Mouse (Mus musculus) liver, embryonic 16.5 days (tissue): ENCODE measurements at regions not wholly inside any gene's neighbourhood (a gene's known extent, or its start where the extent isn't known, plus 50 kb on each side); places are given as distances from the start of the nearest gene placed in this dataset.

Experiments
- ATAC-seq: fragments of 200-750 bp; cut with Nextera tagmentation; 2 replicates; pipeline ENCODE4 v1.8.0; 2017; ENCODE audit warnings: low read depth, mild to moderate bottlenecking, moderate number of reproducible peaks, moderate library complexity
- H3K27ac ChIP-seq: fragments of 300-500 bp; sonication (generic); 2 replicates; pipeline ENCODE4 v1.5.1; 2014; ENCODE audit warnings: mild to moderate bottlenecking, low read length
- H3K27me3 ChIP-seq: fragments of 300-500 bp; sonication (generic); 2 replicates; pipeline ENCODE4 v1.6.1; 2014; ENCODE audit warnings: low read depth, low read length, mixed read lengths; ENCODE audit not compliant: control insufficient read depth, insufficient read depth
- H3K36me3 ChIP-seq: fragments of 300-500 bp; sonication (generic); 2 replicates; pipeline ENCODE4 v1.6.1; 2014; ENCODE audit warnings: mild to moderate bottlenecking; ENCODE audit not compliant: control insufficient read depth, insufficient read depth
- H3K4me1 ChIP-seq: fragments of 300-500 bp; sonication (generic); 2 replicates; pipeline ENCODE4 v1.6.1; 2014; ENCODE audit warnings: low read depth, low read length, mixed read lengths; ENCODE audit not compliant: control insufficient read depth
- H3K4me2 ChIP-seq: fragments of 300-500 bp; sonication (generic); 2 replicates; pipeline ENCODE4 v1.6.1; 2014; ENCODE audit warnings: low read depth, low read length, mixed read lengths
- H3K4me3 ChIP-seq: fragments of 300-500 bp; sonication (generic); 2 replicates; pipeline ENCODE4 v1.5.1; 2014; ENCODE audit warnings: low read depth, mild to moderate bottlenecking, low read length
- H3K9ac ChIP-seq: fragments of 300-500 bp; sonication (generic); 2 replicates; pipeline ENCODE4 v1.6.1; 2014; ENCODE audit warnings: low read depth, low read length
- H3K9me3 ChIP-seq: fragments of 300-500 bp; sonication (generic); replicated peaks from 2 replicates; pipeline ENCODE4 v1.6.1; 2016; ENCODE audit warnings: low read length; ENCODE audit not compliant: control insufficient read depth
- WGBS: fragments of 180-500 bp; shearing (Covaris S2); extraction: QIAGEN DNeasy Blood & Tissue Kit; methylation state at CpG from one replicate; pipeline ENCODE4 v1.1.7; 2014; ENCODE audit not compliant: insufficient replicate concordance; 5-methylcytosine and 5-hydroxymethylcytosine counted together

DNA sequence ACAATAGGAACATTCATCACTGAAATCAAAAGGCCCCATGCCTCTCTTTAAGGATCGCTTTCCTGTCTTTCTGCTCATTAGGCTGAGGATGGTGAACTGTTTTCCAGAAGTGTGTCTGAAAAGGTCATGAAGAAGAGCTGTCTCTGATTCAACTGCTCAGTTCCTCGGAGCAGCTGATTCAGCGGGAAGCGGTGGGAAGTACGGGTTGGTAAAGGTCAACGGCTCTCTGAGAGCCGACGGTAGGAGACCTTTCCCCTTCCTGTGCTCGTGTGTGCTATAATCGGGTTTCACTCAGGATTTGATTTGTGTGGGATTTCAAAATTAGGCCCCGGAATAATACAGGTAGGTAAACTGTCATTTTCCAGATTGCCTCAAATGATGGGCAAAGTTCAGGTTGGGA lies 210.5 kb downstream of the Kcnrg start:
- Histone ChIP-seq H3K9me3 (no peaks in the 10 kb centered on the region), H3K27me3 (no peaks in the 10 kb centered on the region), H3K36me3 (no peaks in the 10 kb centered on the region), H3K9ac (no peak overlapping the region), H3K4me3 (no peak overlapping the region), H3K4me1 (no peaks in the 10 kb centered on the region), H3K27ac (no peak overlapping the region), H3K4me2 (no peak overlapping the region)
- WGBS, result 55% methylated on average over 11 of the region's 11 CpGs
- ATAC-seq, result no peak; the same call in 1 of the 2 replicates

- H3K36me3 ChIP-seq, result no peaks in the 10 kb centered on the region
- H3K9me3 ChIP-seq, result no peaks in the 10 kb centered on the region
- H3K4me3 ChIP-seq, result no peak overlapping the region
- no peak overlapping the region for H3K9ac ChIP-seq
- H3K27ac ChIP-seq, result no peak overlapping the region
- WGBS, result 64% methylated on average over 2 of the region's 2 CpGs
- ATAC-seq, result no peak
- H3K4me2 ChIP-seq, result no peak overlapping the region
- H3K4me1 ChIP-seq, result no peaks in the 10 kb centered on the region
- no peaks in the 10 kb centered on the region for H3K27me3 ChIP-seq
Observed at GRCm38 (mm10) chr14:61818365-61818764, 211.1 kb downstream of the Kcnrg start.

GRCm38 (mm10) chr14:61819251-61819650 lies 212.0 kb downstream of the Kcnrg start:
- H3K9ac ChIP-seq, result no peak overlapping the region
- no peak for ATAC-seq
- H3K27me3 ChIP-seq, result no peaks in the 10 kb centered on the region
- H3K4me1 ChIP-seq, result no peaks in the 10 kb centered on the region
- no peaks in the 10 kb centered on the region for H3K9me3 ChIP-seq
- H3K36me3 ChIP-seq, result no peaks in the 10 kb centered on the region
- WGBS, result 77% methylated on average over 2 of the region's 2 CpGs
- no peak overlapping the region for H3K27ac ChIP-seq
- no peak overlapping the region for H3K4me3 ChIP-seq
- no peak overlapping the region for H3K4me2 ChIP-seq

DNA sequence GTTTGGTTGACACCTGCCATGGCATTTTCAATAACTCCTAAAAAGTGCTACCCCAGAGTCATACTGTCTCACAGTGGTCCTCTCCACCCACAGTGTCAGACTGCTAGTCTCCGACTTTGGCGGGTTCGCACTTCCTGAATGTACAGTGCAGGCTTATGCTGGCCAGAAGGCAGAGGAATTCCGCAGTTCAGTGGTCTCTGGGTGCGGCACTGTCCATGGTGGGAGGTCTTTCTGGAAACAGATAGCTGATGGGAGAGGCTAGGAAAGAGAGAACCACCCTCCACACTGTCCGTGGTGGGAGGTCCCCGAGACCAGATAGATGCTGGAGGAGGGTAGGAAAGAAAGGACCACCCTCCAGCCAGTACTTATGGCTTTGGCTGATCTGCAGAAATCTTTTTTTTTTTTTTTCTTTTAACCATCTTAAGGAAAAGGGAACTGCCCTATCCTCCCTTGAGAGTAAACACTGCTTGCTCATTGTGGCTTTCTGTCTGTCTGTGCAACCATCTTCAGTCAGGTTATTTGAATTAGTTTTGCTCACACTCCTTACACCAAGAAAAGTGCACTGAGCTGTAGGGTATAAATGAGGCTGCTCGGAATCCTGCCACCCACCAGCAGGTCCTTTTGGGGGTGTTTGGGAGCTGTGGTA lies 227.2 kb downstream of the Kcnrg start:
- 13% methylated on average over 8 of the region's 8 CpGs for WGBS
- Histone ChIP-seq H3K27me3 (no peaks in the 10 kb centered on the region), H3K9me3 (no peaks in the 10 kb centered on the region), H3K9ac (no peak overlapping the region), H3K4me2 (no peak overlapping the region), H3K4me1 (no peaks in the 10 kb centered on the region), H3K4me3 (no peak overlapping the region), H3K27ac (no peak overlapping the region), H3K36me3 (no peaks in the 10 kb centered on the region)
- ATAC-seq, result no peak

GRCm38 (mm10) chr14:61835729-61836128 lies 228.5 kb downstream of the Kcnrg start:
- Histone ChIP-seq H3K9ac (no peak overlapping the region), H3K36me3 (no peaks in the 10 kb centered on the region), H3K4me1 (no peaks in the 10 kb centered on the region), H3K27ac (no peak overlapping the region), H3K9me3 (no peaks in the 10 kb centered on the region), H3K4me2 (no peak overlapping the region), H3K4me3 (no peak overlapping the region), H3K27me3 (no peaks in the 10 kb centered on the region)
- ATAC-seq, result no peak
- WGBS, result 21% methylated on average over 6 of the region's 6 CpGs

DNA sequence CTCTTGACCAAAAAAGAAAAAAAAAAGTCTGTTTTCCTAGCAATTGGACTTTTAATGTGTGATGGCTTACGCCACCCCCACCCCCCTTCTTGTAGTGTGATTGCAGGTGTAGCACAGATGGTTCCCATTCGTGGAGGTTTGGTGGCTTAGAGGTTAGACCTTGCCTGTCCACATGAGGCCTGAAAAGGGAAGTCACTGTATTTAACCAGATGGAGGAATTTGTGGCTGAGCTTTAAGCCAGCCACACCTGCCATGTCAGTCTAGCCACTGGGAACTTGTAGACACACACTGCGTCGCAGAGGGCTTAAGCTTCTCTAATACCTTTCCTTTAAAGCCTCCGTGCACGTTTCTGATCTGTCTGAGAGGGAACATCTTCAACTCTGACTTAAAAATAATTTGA lies 229.0 kb downstream of the Kcnrg start:
- Histone ChIP-seq H3K27me3 (no peaks in the 10 kb centered on the region), H3K4me2 (no peak overlapping the region), H3K4me3 (no peak overlapping the region), H3K27ac (no peak overlapping the region), H3K4me1 (no peaks in the 10 kb centered on the region), H3K9me3 (no peaks in the 10 kb centered on the region), H3K9ac (no peak overlapping the region), H3K36me3 (no peaks in the 10 kb centered on the region)
- no peak for ATAC-seq
- 32% methylated on average over 6 of the region's 6 CpGs for WGBS

DNA sequence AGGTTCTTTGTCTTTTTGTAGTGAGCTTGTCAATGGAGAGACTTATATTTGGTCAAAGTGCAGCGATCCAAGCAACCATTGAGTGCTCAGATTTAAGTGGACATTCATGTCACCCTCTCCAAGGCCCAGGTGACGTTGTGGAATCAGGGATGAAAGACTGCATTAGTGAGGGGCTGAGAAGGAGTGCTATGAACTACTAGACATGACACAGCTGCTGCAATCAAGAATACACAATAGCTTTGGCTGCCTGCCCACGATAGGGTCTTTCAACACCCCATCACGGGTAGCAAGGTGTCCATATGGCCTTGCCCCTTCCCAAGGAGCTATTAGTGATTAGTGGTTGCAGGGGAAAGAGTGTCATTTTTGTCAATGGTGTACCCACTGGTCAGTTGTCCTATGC lies 229.7 kb downstream of the Kcnrg start:
- H3K9ac ChIP-seq, result no peak overlapping the region
- WGBS, result 63% methylated on average over 4 of the region's 4 CpGs
- H3K27ac ChIP-seq, result no peak overlapping the region
- H3K4me2 ChIP-seq, result no peak overlapping the region
- H3K4me1 ChIP-seq, result no peaks in the 10 kb centered on the region
- no peaks in the 10 kb centered on the region for H3K9me3 ChIP-seq
- H3K27me3 ChIP-seq, result no peaks in the 10 kb centered on the region
- no peaks in the 10 kb centered on the region for H3K36me3 ChIP-seq
- no peak overlapping the region for H3K4me3 ChIP-seq
- ATAC-seq, result no peak

DNA sequence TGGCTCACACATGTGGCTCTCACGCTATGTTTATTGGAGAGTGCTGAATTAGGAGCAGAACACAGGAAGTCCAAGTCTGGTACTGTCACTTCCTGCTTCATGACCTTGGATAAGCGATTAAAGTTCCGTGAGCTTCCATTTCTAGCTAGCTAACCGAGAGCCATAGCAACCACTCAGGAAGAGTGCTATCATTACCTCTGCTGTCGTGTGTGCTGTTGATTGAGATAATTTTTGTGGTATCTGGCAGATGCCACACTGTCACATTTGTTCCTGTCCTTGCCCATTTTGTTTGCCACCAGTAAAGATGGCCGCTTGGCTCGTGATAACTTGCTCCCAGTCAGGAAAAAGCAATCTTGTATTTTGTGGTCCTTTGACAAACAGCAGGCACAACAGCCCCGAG lies 230.6 kb downstream of the Kcnrg start:
- ATAC-seq, result no peak
- H3K36me3 ChIP-seq, result no peaks in the 10 kb centered on the region
- no peaks in the 10 kb centered on the region for H3K4me1 ChIP-seq
- H3K9ac ChIP-seq, result no peak overlapping the region
- H3K9me3 ChIP-seq, result no peaks in the 10 kb centered on the region
- H3K4me3 ChIP-seq, result no peak overlapping the region
- no peak overlapping the region for H3K27ac ChIP-seq
- H3K4me2 ChIP-seq, result no peak overlapping the region
- no peaks in the 10 kb centered on the region for H3K27me3 ChIP-seq
- 33% methylated on average over 8 of the region's 8 CpGs for whole genome bisulfite sequencing

- Histone ChIP-seq H3K36me3 (no peaks in the 10 kb centered on the region), H3K9me3 (no peaks in the 10 kb centered on the region), H3K9ac (no peak overlapping the region), H3K4me1 (no peaks in the 10 kb centered on the region), H3K27ac (no peak overlapping the region), H3K4me3 (no peak overlapping the region), H3K4me2 (no peak overlapping the region), H3K27me3 (no peaks in the 10 kb centered on the region)
- 54% methylated on average over 4 of the region's 4 CpGs for WGBS
- ATAC-seq, result no peak
Observed at GRCm38 (mm10) chr14:61842476-61842875, 235.2 kb downstream of the Kcnrg start.
